Mouse (Mus musculus) right cerebral cortex, postnatal 25 days (tissue): ENCODE measurements around the gene Nr1h5.
A peak's percentile ranks its signal among the peaks of the same experiment; 100 is the strongest.

ENCODE experiments used
- DNase-seq: peaks from one replicate; pipeline ENCODE4 v3.0.0; 2022

Gene Nr1h5

GRCm38 (mm10) chr3:102964033-102964432, at the start of gene Nr1h5:
Gene Nr1h5, minus strand, starts transcription at chr3:102964133.
- no peak for DNase-seq

DNA sequence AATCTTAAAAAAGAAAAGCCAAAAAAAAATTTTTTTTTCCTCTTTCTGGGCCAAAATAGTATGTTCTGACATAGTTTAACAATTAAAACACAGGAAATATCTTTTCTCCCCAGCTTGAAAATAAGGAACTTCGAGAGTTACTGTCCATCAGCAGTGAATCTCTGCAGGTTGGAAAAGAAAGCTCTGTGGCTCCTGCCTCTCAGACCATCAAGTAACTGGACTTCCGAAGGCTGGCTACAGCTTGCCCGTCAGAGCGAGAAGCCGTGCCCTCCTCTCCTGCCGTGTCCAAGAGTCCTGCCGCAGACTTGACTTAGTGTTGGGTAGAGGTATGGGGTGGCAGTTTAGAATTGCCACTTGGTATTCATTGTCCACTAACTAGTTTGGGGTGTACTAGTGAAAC, 37.7 kb upstream of the Nr1h5 start:
- no peak for DNase-seq

GRCm38 (mm10) chr3:102997591-102997990, 33.7 kb upstream of the Nr1h5 start:
- no peak for DNase-seq

GRCm38 (mm10) chr3:102997036-102997435, 33.1 kb upstream of the Nr1h5 start:
- no peak for DNase-seq

GRCm38 (mm10) chr3:102995605-102996321, 31.8 kb upstream of the Nr1h5 start, which contains the start of gene Sike1:
Gene Sike1, plus strand, starts transcription at chr3:102995708.
- DNase-seq = peak; percentile 95

DNA sequence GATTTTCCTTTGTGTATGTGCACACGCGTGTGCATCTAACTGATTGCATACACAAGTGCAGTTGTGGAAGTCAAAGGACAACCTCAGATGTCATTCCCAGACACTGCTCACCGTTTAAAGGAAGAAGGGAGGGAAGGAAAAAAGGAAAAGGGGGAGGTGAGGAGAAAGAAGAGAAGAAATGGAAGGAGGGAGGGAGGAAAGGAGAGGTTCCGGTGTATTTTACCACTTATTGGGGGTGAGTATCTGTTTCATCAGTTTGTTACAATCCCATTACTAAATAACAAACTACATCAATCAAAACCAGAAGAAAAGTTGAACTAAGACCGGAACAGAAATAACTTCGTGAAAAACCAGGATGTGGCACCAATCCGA, 31.3 kb upstream of the Nr1h5 start:
- DNase-seq = no peak

- no peak for DNase-seq
Observed at GRCm38 (mm10) chr3:102992936-102993335, 29.0 kb upstream of the Nr1h5 start.

- DNase-seq = no peak
Observed at GRCm38 (mm10) chr3:102991041-102991440, 27.1 kb upstream of the Nr1h5 start.

- DNase-seq = no peak
Observed at GRCm38 (mm10) chr3:102980349-102980736, 16.4 kb upstream of the Nr1h5 start.

- DNase-seq = peak; percentile 10
Observed at GRCm38 (mm10) chr3:102979550-102980348, 15.8 kb upstream of the Nr1h5 start.

DNA sequence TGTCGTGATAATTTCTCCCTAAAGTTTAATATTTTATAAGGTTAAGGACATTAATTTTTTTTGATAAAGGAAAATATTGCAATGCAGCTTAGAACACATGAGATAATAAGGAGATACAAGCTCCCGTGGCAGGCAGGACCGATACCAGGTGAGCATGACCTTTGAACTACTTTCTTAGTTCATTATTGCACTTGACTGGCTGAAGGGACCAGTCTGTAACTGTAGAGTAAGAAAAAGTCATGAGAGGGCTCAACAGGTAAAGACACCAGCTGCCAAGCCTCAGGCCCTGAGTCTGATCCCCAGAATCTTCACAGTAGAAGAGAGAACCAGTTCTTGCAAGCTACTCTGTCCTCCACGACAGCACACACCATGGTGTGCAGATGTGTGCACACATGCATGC, 13.0 kb upstream of the Nr1h5 start:
- no peak for DNase-seq

GRCm38 (mm10) chr3:102970508-102970907, 6.6 kb upstream of the Nr1h5 start:
- DNase-seq = no peak

DNA sequence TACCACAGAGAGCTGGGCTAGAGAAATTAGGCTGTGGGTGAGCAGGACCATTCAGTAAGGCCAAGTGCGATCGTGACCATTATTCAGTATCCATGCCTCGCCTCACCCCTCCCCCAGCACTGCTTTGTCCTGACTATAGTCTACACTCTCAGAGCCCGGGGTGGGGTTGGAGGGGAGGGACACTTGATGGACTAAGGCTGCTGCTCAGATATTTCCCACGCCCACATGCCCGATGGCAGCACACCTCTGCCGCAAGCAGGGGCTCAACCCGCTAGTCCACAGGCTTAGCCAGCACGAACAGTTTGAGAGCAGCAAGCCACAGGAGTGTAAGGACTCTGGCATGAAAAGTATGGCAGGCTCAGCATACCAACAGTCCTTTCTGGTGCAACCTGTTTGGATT, 6.1 kb upstream of the Nr1h5 start:
- no peak for DNase-seq

- no peak for DNase-seq
Observed at GRCm38 (mm10) chr3:102955596-102955995, 8.3 kb downstream of the Nr1h5 start.

- no peak for DNase-seq
Observed at GRCm38 (mm10) chr3:102955143-102955542, 8.8 kb downstream of the Nr1h5 start.

DNA sequence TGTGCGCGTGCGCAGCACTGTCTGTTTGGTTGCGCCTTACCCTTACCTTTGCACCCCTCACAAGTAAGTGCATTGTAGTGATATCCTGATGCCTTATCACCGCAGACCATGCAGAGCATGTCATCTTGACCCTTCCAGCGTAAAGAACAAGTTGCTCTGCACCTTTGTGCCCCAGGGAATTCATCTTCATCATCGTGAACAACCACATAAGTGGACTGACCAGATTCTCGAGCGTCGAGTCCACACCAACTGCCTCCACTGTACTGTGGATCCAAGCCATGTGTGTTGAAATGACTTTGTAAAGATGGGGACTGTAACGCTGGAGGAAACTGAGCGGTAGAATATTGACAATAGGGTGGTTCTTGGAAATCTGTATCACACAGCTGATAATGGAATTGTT, 9.5 kb downstream of the Nr1h5 start:
- DNase-seq = no peak

- DNase-seq = no peak
Observed at GRCm38 (mm10) chr3:102946861-102947260, 17.1 kb downstream of the Nr1h5 start.

- no peak for DNase-seq
Observed at GRCm38 (mm10) chr3:102946312-102946711, 17.6 kb downstream of the Nr1h5 start.

- DNase-seq = no peak
Observed at GRCm38 (mm10) chr3:102938100-102938499, 25.8 kb downstream of the Nr1h5 start.

GRCm38 (mm10) chr3:102935451-102936354, 28.2 kb downstream of the Nr1h5 start, which contains the start of gene Sycp1:
Gene Sycp1, minus strand, starts transcription at chr3:102936100.
- no peak for DNase-seq

- DNase-seq = no peak
Observed at GRCm38 (mm10) chr3:102899136-102899535, 64.8 kb downstream of the Nr1h5 start.
